Mouse (Mus musculus): ENCODE results near the gene Pax8. TPM values are rescaled to one million over a fixed set of nuclear protein-coding genes. Genes with fewer than 3 reads are reported as not detected.

Pax8 gene
- polyA plus RNA-seq (2012; rRNA removed): 74.3 and 77.6 TPM in 2 replicates

GRCm38 (mm10) chr2:24475420-24475819, at the start of gene Pax8:
TSS of gene Pax8 (minus strand) at chr2:24475599.
- peak within 1 kb of the TSS; percentile 99 for H3K27ac ChIP-seq (ENCODE audit: insufficient read depth, low read depth, low read length)
- DNase-seq: peak; percentile 95
- H3K4me3 ChIP-seq (ENCODE audit: insufficient read depth, low read depth, low read length): peak within 1 kb of the TSS; percentile 88
- 25% methylated on average over 9 of the region's 9 CpGs for WGBS
- H3K27me3 ChIP-seq (replicated peaks; ENCODE audit: control insufficient read depth, insufficient read depth, low read length): no peaks in the 10 kb centered on the region
- H3K4me1 ChIP-seq (ENCODE audit: control insufficient read depth, insufficient read depth, low read length): peaks cover 35% of the 10 kb centered on the region
- TF ChIP-seq POLR2A (IDR thresholded peaks at IDR 0.05; ENCODE audit: low read depth, low read length): peak; percentile 93
- no peak for TF ChIP-seq CTCF (conservative IDR thresholded peaks at IDR 0.05; ENCODE audit: insufficient read depth, insufficient read length, low read depth, low read length)
- H3K36me3 ChIP-seq (ENCODE audit: control insufficient read depth, insufficient read depth, low read length): no peaks in the 10 kb centered on the region

GRCm38 (mm10) chr2:24521430-24522226, 46.2 kb upstream of the Pax8 start:
- peak; percentile 49 for DNase-seq

GRCm38 (mm10) chr2:24520576-24521272, 45.3 kb upstream of the Pax8 start:
- no peak overlapping the region for H3K4me3 ChIP-seq (ENCODE audit: insufficient read depth, low read depth, low read length)
- H3K27me3 ChIP-seq (replicated peaks; ENCODE audit: control insufficient read depth, insufficient read depth, low read length): no peaks in the 10 kb centered on the region
- WGBS: 42% methylated on average over 9 of the region's 9 CpGs
- H3K27ac ChIP-seq (ENCODE audit: insufficient read depth, low read depth, low read length): peak overlapping the region; percentile 58; the same call in 1 of the 2 replicates
- H3K4me1 ChIP-seq (ENCODE audit: control insufficient read depth, insufficient read depth, low read length): peaks cover 8% of the 10 kb centered on the region
- no peaks in the 10 kb centered on the region for H3K36me3 ChIP-seq (ENCODE audit: control insufficient read depth, insufficient read depth, low read length)
- TF ChIP-seq CTCF (conservative IDR thresholded peaks at IDR 0.05; ENCODE audit: insufficient read depth, insufficient read length, low read depth, low read length): no peak
- TF ChIP-seq POLR2A (IDR thresholded peaks at IDR 0.05; ENCODE audit: low read depth, low read length): no peak
- DNase-seq: peak; percentile 90

More at GRCm38 (mm10) chr2:24521430-24522226, 46.2 kb upstream of the Pax8 start:
- WGBS: 3% methylated on average over 33 of the region's 33 CpGs
- Histone ChIP-seq H3K36me3 (ENCODE audit: control insufficient read depth, insufficient read depth, low read length) (no peaks in the 10 kb centered on the region), H3K27ac (ENCODE audit: insufficient read depth, low read depth, low read length) (no peak overlapping the region), H3K4me1 (ENCODE audit: control insufficient read depth, insufficient read depth, low read length) (peaks cover 8% of the 10 kb centered on the region), H3K27me3 (replicated peaks; ENCODE audit: control insufficient read depth, insufficient read depth, low read length) (no peaks in the 10 kb centered on the region), H3K4me3 (ENCODE audit: insufficient read depth, low read depth, low read length) (peak overlapping the region; percentile 57; the same call in 1 of the 2 replicates)
- TF ChIP-seq POLR2A (IDR thresholded peaks at IDR 0.05; ENCODE audit: low read depth, low read length) (no peak), CTCF (conservative IDR thresholded peaks at IDR 0.05; ENCODE audit: insufficient read depth, insufficient read length, low read depth, low read length) (no peak)

- H3K27me3 ChIP-seq (replicated peaks; ENCODE audit: control insufficient read depth, insufficient read depth, low read length): no peaks in the 10 kb centered on the region
- DNase-seq: no peak
- H3K4me3 ChIP-seq (ENCODE audit: insufficient read depth, low read depth, low read length): no peak overlapping the region
- H3K27ac ChIP-seq (ENCODE audit: insufficient read depth, low read depth, low read length): no peak overlapping the region
- no peaks in the 10 kb centered on the region for H3K36me3 ChIP-seq (ENCODE audit: control insufficient read depth, insufficient read depth, low read length)
- TF ChIP-seq CTCF (conservative IDR thresholded peaks at IDR 0.05; ENCODE audit: insufficient read depth, insufficient read length, low read depth, low read length) (no peak), POLR2A (IDR thresholded peaks at IDR 0.05; ENCODE audit: low read depth, low read length) (no peak)
- peaks cover 8% of the 10 kb centered on the region for H3K4me1 ChIP-seq (ENCODE audit: control insufficient read depth, insufficient read depth, low read length)
- WGBS: 79% methylated on average over 3 of the region's 3 CpGs
These were observed 41.5 kb upstream of the Pax8 start for GRCm38 (mm10) chr2:24516946-24517345.

GRCm38 (mm10) chr2:24507359-24507758, 32.0 kb upstream of the Pax8 start:
- DNase-seq: no peak
- WGBS: 84% methylated on average over 3 of the region's 3 CpGs
- H3K4me1 ChIP-seq (ENCODE audit: control insufficient read depth, insufficient read depth, low read length): no peaks in the 10 kb centered on the region
- no peak overlapping the region for H3K4me3 ChIP-seq (ENCODE audit: insufficient read depth, low read depth, low read length)
- no peak for TF ChIP-seq POLR2A (IDR thresholded peaks at IDR 0.05; ENCODE audit: low read depth, low read length)
- TF ChIP-seq CTCF (conservative IDR thresholded peaks at IDR 0.05; ENCODE audit: insufficient read depth, insufficient read length, low read depth, low read length): no peak
- H3K27ac ChIP-seq (ENCODE audit: insufficient read depth, low read depth, low read length): no peak overlapping the region
- H3K36me3 ChIP-seq (ENCODE audit: control insufficient read depth, insufficient read depth, low read length): no peaks in the 10 kb centered on the region
- no peaks in the 10 kb centered on the region for H3K27me3 ChIP-seq (replicated peaks; ENCODE audit: control insufficient read depth, insufficient read depth, low read length)

GRCm38 (mm10) chr2:24502963-24503471, 27.6 kb upstream of the Pax8 start:
- H3K27me3 ChIP-seq (replicated peaks; ENCODE audit: control insufficient read depth, insufficient read depth, low read length): no peaks in the 10 kb centered on the region
- no peak overlapping the region for H3K27ac ChIP-seq (ENCODE audit: insufficient read depth, low read depth, low read length)
- 47% methylated on average over 5 of the region's 5 CpGs for WGBS
- no peak overlapping the region for H3K4me3 ChIP-seq (ENCODE audit: insufficient read depth, low read depth, low read length)
- no peaks in the 10 kb centered on the region for H3K4me1 ChIP-seq (ENCODE audit: control insufficient read depth, insufficient read depth, low read length)
- H3K36me3 ChIP-seq (ENCODE audit: control insufficient read depth, insufficient read depth, low read length): no peaks in the 10 kb centered on the region
- no peak for TF ChIP-seq POLR2A (IDR thresholded peaks at IDR 0.05; ENCODE audit: low read depth, low read length)
- TF ChIP-seq CTCF (conservative IDR thresholded peaks at IDR 0.05; ENCODE audit: insufficient read depth, insufficient read length, low read depth, low read length): no peak
- peak; percentile 78 for DNase-seq

- DNase-seq: no peak
- no peak for TF ChIP-seq POLR2A (IDR thresholded peaks at IDR 0.05; ENCODE audit: low read depth, low read length)
- no peak for TF ChIP-seq CTCF (conservative IDR thresholded peaks at IDR 0.05; ENCODE audit: insufficient read depth, insufficient read length, low read depth, low read length)
- WGBS: 70% methylated on average over 2 of the region's 2 CpGs
These were observed 25.5 kb upstream of the Pax8 start for GRCm38 (mm10) chr2:24500921-24501320.

More at GRCm38 (mm10) chr2:24500921-24501320, 25.5 kb upstream of the Pax8 start:
- Histone ChIP-seq H3K4me3 (ENCODE audit: insufficient read depth, low read depth, low read length) (no peak overlapping the region), H3K36me3 (ENCODE audit: control insufficient read depth, insufficient read depth, low read length) (no peaks in the 10 kb centered on the region), H3K27ac (ENCODE audit: insufficient read depth, low read depth, low read length) (no peak overlapping the region), H3K27me3 (replicated peaks; ENCODE audit: control insufficient read depth, insufficient read depth, low read length) (no peaks in the 10 kb centered on the region), H3K4me1 (ENCODE audit: control insufficient read depth, insufficient read depth, low read length) (no peaks in the 10 kb centered on the region)
